8 mouse cellular contexts compared by ENCODE assay signal in the genomic region with DNA sequence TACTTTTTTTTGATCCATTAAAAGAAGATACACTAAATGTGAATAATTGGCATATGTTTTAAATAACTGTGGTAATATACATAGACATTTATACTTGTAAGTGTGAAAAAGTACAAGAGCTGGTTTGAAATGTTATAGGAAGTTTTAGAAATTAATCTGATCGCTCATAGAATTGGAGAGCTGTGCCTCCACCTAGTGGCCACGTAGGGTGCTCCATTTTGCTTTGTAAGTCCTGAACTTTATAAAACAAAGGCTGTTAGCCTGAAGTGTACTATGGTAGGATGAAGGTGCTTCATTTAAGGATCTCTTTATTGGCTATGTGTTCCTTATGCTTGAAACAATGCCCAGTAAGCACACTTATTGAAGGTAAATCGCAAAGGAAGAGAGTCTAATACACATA.
A peak's percentile ranks its signal among the peaks of the same experiment; 100 is the strongest.
DNase-seq lines count a peak whose midpoint lies in the region; ATAC-seq and TF ChIP-seq lines count a peak whose summit lies in the region.

No protein-coding gene starts in this region.

- TF ChIP-seq CTCF in bone marrow, adult 2 months (IDR thresholded peaks at IDR 0.05; ENCODE audit: control insufficient read depth, insufficient read depth, low read length) = peak; percentile 39
- TF ChIP-seq CTCF in lung, adult 2 months (IDR thresholded peaks at IDR 0.05; ENCODE audit: insufficient read depth, low read length) = peak; percentile 50

- no peak overlapping the region for H3K9ac ChIP-seq in intestine, embryonic 14.5 days (ENCODE audit: low read length)
- no peak overlapping the region for H3K9ac ChIP-seq in intestine, embryonic 15.5 days
- no peak overlapping the region for H3K9ac ChIP-seq in embryonic facial prominence, embryonic 11.5 days (replicated peaks; ENCODE audit: low read length)

- H3K4me2 ChIP-seq in intestine, embryonic 14.5 days (ENCODE audit: low read length) = no peak overlapping the region
- no peak overlapping the region for H3K4me2 ChIP-seq in intestine, embryonic 15.5 days (replicated peaks)
- no peak overlapping the region for H3K4me2 ChIP-seq in embryonic facial prominence, embryonic 11.5 days (ENCODE audit: low read depth, low read length)

- H3K27me3 ChIP-seq in intestine, embryonic 14.5 days (replicated peaks; ENCODE audit: control insufficient read depth, insufficient read depth, low read length) = no peaks in the 10 kb centered on the region
- no peaks in the 10 kb centered on the region for H3K27me3 ChIP-seq in intestine, embryonic 15.5 days (replicated peaks)
- H3K27me3 ChIP-seq in embryonic facial prominence, embryonic 11.5 days (ENCODE audit: control insufficient read depth, insufficient read depth, low read length) = no peaks in the 10 kb centered on the region

- no peak for ATAC-seq in intestine, embryonic 14.5 days (replicated peaks; ENCODE audit: low FRiP score, low TSS enrichment, low read depth)
- no peak for ATAC-seq in intestine, embryonic 15.5 days
- ATAC-seq in embryonic facial prominence, embryonic 11.5 days (replicated peaks; ENCODE audit: insufficient number of reproducible peaks, low FRiP score, low TSS enrichment, low read depth) = no peak

- no peaks in the 10 kb centered on the region for H3K4me1 ChIP-seq in intestine, embryonic 14.5 days (replicated peaks; ENCODE audit: control insufficient read depth, insufficient read depth, low read length)
- no peaks in the 10 kb centered on the region for H3K4me1 ChIP-seq in intestine, embryonic 15.5 days (replicated peaks)
- no peaks in the 10 kb centered on the region for H3K4me1 ChIP-seq in bone marrow, adult 2 months (ENCODE audit: control insufficient read depth, insufficient read depth, low read length)
- H3K4me1 ChIP-seq in embryonic facial prominence, embryonic 11.5 days (ENCODE audit: control insufficient read depth, insufficient read depth, low read length) = no peaks in the 10 kb centered on the region
- no peaks in the 10 kb centered on the region for H3K4me1 ChIP-seq in lung, adult 2 months (ENCODE audit: control insufficient read depth, insufficient read depth, low read length)

- no peak overlapping the region for H3K4me3 ChIP-seq in intestine, embryonic 14.5 days (ENCODE audit: low read depth, low read length)
- H3K4me3 ChIP-seq in intestine, embryonic 15.5 days (replicated peaks) = no peak overlapping the region
- no peak overlapping the region for H3K4me3 ChIP-seq in bone marrow, adult 2 months (replicated peaks; ENCODE audit: control insufficient read depth, low read depth, low read length)
- no peak overlapping the region for H3K4me3 ChIP-seq in embryonic facial prominence, embryonic 11.5 days (ENCODE audit: low read depth, low read length)
- H3K4me3 ChIP-seq in lung, adult 2 months (replicated peaks; ENCODE audit: extremely low read depth, low read depth, low read length) = no peak overlapping the region

- 32% methylated on average over 3 of the region's 3 CpGs for WGBS in intestine, embryonic 14.5 days
- WGBS in intestine, embryonic 15.5 days = 27% methylated on average over 3 of the region's 3 CpGs
- whole genome bisulfite sequencing in bone marrow, adult 2 months = 22% methylated on average over 3 of the region's 3 CpGs
- WGBS in embryonic facial prominence, embryonic 11.5 days = 33% methylated on average over 3 of the region's 3 CpGs
- 27% methylated on average over 3 of the region's 3 CpGs for WGBS in lung, adult 2 months

- no peaks in the 10 kb centered on the region for H3K9me3 ChIP-seq in intestine, embryonic 14.5 days (ENCODE audit: control insufficient read depth, low read length)
- H3K9me3 ChIP-seq in intestine, embryonic 15.5 days = no peaks in the 10 kb centered on the region
- no peaks in the 10 kb centered on the region for H3K9me3 ChIP-seq in embryonic facial prominence, embryonic 11.5 days (replicated peaks; ENCODE audit: control insufficient read depth, low read length)

- H3K27ac ChIP-seq in intestine, embryonic 14.5 days (ENCODE audit: low read depth) = no peak overlapping the region
- H3K27ac ChIP-seq in intestine, embryonic 15.5 days = no peak overlapping the region
- no peak overlapping the region for H3K27ac ChIP-seq in bone marrow, adult 2 months (ENCODE audit: control insufficient read depth, insufficient read depth, low read depth, low read length, poor library complexity)
- H3K27ac ChIP-seq in embryonic facial prominence, embryonic 11.5 days (replicated peaks; ENCODE audit: low read depth, low read length) = no peak overlapping the region

- peaks cover 18% of the 10 kb centered on the region for H3K36me3 ChIP-seq in intestine, embryonic 14.5 days (ENCODE audit: control insufficient read depth, insufficient read depth, low read length)
- H3K36me3 ChIP-seq in intestine, embryonic 15.5 days = no peaks in the 10 kb centered on the region
- H3K36me3 ChIP-seq in embryonic facial prominence, embryonic 11.5 days (replicated peaks; ENCODE audit: control insufficient read depth, insufficient read depth, low read depth, low read length) = no peaks in the 10 kb centered on the region

- no peak for TF ChIP-seq POLR2A in bone marrow, adult 2 months (IDR thresholded peaks at IDR 0.05; ENCODE audit: borderline replicate concordance, control insufficient read depth, low read depth, low read length)
- no peak for TF ChIP-seq POLR2A in lung, adult 2 months (IDR thresholded peaks at IDR 0.05; ENCODE audit: borderline replicate concordance, extremely low read depth, low read depth, low read length)

- DNase-seq in intestine, embryonic 14.5 days (ENCODE audit: low spot score) = peak; percentile 68
- peak; percentile 37 to 59 for DNase-seq in CD8-positive naive resting alpha-beta T cell, adult 2 months (ENCODE audit: low read depth in 2 of 2, low spot score in 2 of 2)
- peak; percentile 76 for DNase-seq in embryonic facial prominence, embryonic 11.5 days (ENCODE audit: low spot score)
- peak; percentile 37 to 78 for DNase-seq in kidney, adult 8-10 months
- DNase-seq in lung, adult 2 months = peak; percentile 51
- peak; percentile 48 for DNase-seq in skeletal muscle tissue, adult 2 months (ENCODE audit: low read depth, low spot score)
